Mouse (Mus musculus) olfactory bulb, adult 2 months (tissue): ENCODE data around the gene Crip1. TPM values are rescaled to one million over a fixed set of nuclear protein-coding genes. Genes with fewer than 3 reads are reported as not detected.

Experiments
- H3K27ac ChIP-seq: fragments of 200-500 bp; 2 replicates; pipeline ENCODE4 v1.5.1; 2012; ENCODE audit warnings: low read depth, low read length; ENCODE audit not compliant: insufficient read depth
- H3K4me1 ChIP-seq: fragments of 200-500 bp; 2 replicates; pipeline ENCODE4 v1.6.1; 2012; ENCODE audit warnings: low read length; ENCODE audit not compliant: control insufficient read depth, insufficient read depth
- H3K4me3 ChIP-seq: fragments of 200-500 bp; 2 replicates; pipeline ENCODE4 v1.5.1; 2012; ENCODE audit warnings: mild to moderate bottlenecking, low read depth, low read length, moderate library complexity; ENCODE audit not compliant: insufficient read depth
- CTCF ChIP-seq: fragments of 200-500 bp; IDR thresholded peaks from 2 replicates; pipeline ENCODE4 v1.5.1; 2012; ENCODE audit warnings: low read depth, mild to moderate bottlenecking, low read length, moderate library complexity; ENCODE audit not compliant: insufficient read depth
- POLR2A ChIP-seq: fragments of 200-500 bp; IDR thresholded peaks from 2 replicates; pipeline ENCODE4 v1.6.1; 2012; ENCODE audit warnings: mild to moderate bottlenecking, low read depth, low read length, moderate library complexity; ENCODE audit not compliant: insufficient read depth
- polyA plus RNA-seq: library from polyadenylated mRNA; stranded (reverse); fragments of >200 nt; gene quantifications from 2 replicates; pipeline ENCODE4 v1.2.4, GENCODE M21; 2012; ENCODE audit warnings: low replicate concordance; ENCODE audit not compliant: missing spikeins, insufficient read depth, insufficient read length

Gene Crip1
- polyA plus RNA-seq, 1 experiment = not detected

DNA sequence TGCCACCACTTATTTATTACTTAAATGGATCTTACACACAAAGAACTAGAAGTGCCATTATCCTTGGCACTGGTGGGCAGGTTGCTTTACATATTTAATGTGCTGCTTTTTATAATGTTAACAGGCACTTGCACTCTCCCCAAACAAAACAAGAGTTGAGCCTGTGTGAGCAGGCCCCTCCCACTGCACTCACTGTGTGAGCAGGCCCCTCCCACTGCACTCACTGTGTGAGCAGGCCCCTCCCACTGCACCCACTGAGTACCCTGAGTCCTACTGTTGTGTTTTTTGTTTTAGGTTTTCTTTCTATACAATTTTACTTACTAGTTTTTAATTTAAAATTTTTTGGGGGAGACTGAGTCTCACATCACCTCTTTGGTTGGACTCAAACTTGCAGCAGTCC lies 55.9 kb downstream of the Crip1 start:
- 0 out of 2 replicates have a peak, but pooled peaks cover 2% of the 10 kb centered on the region for H3K4me1 ChIP-seq
- no peak for TF ChIP-seq CTCF
- no peak for TF ChIP-seq POLR2A
- H3K27ac ChIP-seq = no peak overlapping the region
- no peak overlapping the region for H3K4me3 ChIP-seq

Other genes starting within 250 kb of the Crip1 start
- not detected in 2 replicates for gene Jag2, start 216.5 kb upstream of the Crip1 start, polyA plus RNA-seq
- not detected in 2 replicates for gene Nudt14, start 204.2 kb upstream of the Crip1 start, polyA plus RNA-seq
- gene Btbd6, start 169.8 kb upstream of the Crip1 start, polyA plus RNA-seq = not detected in 2 replicates
- gene Brf1, start 145.6 kb upstream of the Crip1 start, polyA plus RNA-seq = not detected in 2 replicates
- gene Pacs2, start 131.8 kb upstream of the Crip1 start, polyA plus RNA-seq = not detected in 2 replicates
- gene Tex22, start 71.8 kb upstream of the Crip1 start, polyA plus RNA-seq = not detected in 2 replicates
- not detected in 2 replicates for gene Mta1, start 48.0 kb upstream of the Crip1 start, polyA plus RNA-seq
- gene Crip2, start 6.1 kb upstream of the Crip1 start, polyA plus RNA-seq = not detected in 2 replicates
- gene Tedc1, start 10.1 kb downstream of the Crip1 start, polyA plus RNA-seq = not detected in 2 replicates
- gene Tmem121, start 39.6 kb downstream of the Crip1 start, polyA plus RNA-seq = not detected in 2 replicates